Mouse (Mus musculus): ENCODE measurements around the gene Mmab.

GRCm38 (mm10) chr5:114408846-114409245, 35.0 kb downstream of the Mmab start:
- no peak for TF ChIP-seq CTCF (IDR thresholded peaks at IDR 0.05; ENCODE audit: control insufficient read depth, insufficient read depth, insufficient replicate concordance, low read depth, low read length)
- no peak for TF ChIP-seq POLR2A (IDR thresholded peaks at IDR 0.05; ENCODE audit: control insufficient read depth, low read depth, low read length)
